Mouse (Mus musculus) kidney, adult 18-20 months (tissue): Measurements from ENCODE around the gene Pdzd2.

ENCODE experiments used
- DNase-seq: peaks from one replicate; pipeline ENCODE4 v3.0.0; 2021

Pdzd2 gene

GRCm38 (mm10) chr15:12739277-12740247, at the start of gene Pdzd2:
Pdzd2 (minus strand) TSS chr15:12739924.
- DNase-seq: peak; percentile 91

DNA sequence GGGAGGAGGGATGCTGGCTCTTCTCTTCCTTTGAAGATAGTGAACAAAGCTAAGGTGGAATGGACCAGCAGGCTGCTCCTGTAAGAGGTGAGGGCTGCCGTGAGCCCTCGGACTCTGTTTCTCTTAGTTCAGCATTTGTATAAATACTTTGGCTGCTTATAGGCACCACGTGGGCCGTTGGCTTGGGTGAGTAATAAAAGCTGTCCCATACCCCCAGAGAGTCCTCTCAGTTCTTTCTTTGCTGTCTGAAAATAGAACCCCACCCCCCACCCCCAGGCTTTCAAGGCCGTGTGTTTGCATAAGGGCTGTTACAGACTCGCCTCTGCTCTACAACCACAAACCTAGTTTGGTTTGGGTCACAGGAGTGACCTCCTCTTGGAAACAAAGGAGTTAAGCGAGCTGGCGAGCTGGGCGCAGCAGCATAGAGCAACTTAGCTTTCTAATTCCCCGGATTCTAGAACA, 49.7 kb upstream of the Pdzd2 start:
- no peak for DNase-seq

DNA sequence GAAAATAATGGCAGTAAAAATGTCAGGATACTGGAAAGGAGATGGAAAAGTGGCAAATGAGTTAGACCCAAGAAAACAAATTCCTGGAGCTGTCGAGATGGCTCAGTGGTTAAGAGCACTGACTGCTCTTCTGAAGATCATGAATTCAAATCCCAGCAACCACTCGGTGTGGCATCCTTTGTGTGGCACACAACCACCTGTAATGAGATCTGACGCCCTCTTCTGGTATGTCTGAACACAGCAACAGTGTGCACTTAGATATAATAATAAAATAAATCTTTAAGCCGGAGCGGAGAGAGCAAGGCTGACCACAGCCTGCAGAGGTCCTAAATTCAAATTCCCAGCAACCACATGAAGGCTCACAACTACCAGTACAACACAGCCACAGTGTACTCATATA, 48.8 kb upstream of the Pdzd2 start:
- DNase-seq: no peak

- DNase-seq: no peak
Observed at GRCm38 (mm10) chr15:12781729-12782326, 42.1 kb upstream of the Pdzd2 start.

GRCm38 (mm10) chr15:12781296-12781695, 41.6 kb upstream of the Pdzd2 start:
- no peak for DNase-seq

GRCm38 (mm10) chr15:12774149-12774753, 34.5 kb upstream of the Pdzd2 start:
- no peak for DNase-seq

DNA sequence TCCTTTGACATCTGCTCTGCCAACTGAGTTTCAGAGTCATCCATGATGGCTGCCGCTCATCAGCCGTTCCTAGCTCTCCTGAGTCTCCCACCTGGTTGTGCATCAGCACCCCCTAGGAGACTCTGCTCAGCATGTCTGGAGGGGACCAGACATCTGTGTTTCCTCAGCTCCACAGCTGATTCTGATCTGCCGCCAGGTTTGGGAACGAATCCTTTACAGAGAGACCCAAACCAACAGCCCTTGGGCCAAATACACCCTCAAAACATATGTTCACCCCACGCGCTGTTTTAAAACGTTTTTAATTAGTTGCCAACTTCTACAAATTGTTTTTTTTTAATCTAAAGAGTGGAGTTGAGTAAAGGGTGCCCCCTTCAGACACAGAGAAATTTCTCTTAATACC, 31.2 kb upstream of the Pdzd2 start:
- DNase-seq: no peak

- no peak for DNase-seq
Observed at GRCm38 (mm10) chr15:12766848-12767247, 27.1 kb upstream of the Pdzd2 start.

DNA sequence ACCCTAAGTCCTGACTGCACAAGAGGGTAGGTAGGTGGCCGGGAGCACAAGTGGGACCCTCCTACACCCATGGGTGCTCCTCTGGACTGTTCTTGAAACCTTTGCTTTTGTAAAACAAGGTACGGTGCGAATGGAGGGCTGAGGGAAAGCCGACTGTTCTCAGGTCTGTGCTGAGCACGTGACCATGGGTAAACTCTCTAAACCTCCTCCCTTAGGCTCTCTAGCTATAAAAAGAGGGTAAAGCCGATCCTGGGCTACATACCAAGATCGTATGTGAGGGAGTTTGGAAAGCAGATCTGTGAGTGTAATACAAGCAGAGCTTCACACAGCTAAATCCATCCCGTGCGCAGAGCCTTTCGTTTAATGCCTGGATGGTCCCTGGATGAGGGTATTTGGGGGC, 23.4 kb upstream of the Pdzd2 start:
- no peak for DNase-seq

GRCm38 (mm10) chr15:12762258-12762913, 22.7 kb upstream of the Pdzd2 start:
- DNase-seq: no peak

DNA sequence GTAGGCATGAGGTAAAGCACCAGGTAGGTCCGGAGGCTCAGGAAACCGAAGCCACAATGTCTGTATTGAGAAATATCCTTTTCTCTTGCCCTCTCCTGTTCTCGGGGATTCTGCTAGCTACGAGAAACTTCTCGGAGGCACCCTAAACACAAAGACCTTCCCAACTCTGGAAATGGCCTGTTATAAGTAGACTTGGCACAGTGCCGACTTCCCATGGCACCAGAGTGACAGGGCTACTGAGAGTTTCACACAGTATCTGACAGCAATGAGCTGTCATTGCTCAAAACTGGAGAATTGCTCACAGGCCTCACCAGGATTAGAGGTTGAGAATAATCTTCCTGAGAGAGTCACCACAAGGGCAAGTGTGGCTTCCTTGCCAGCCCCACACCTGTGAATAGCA, 21.0 kb upstream of the Pdzd2 start:
- DNase-seq: no peak

- no peak for DNase-seq
Observed at GRCm38 (mm10) chr15:12758461-12758860, 18.7 kb upstream of the Pdzd2 start.

DNA sequence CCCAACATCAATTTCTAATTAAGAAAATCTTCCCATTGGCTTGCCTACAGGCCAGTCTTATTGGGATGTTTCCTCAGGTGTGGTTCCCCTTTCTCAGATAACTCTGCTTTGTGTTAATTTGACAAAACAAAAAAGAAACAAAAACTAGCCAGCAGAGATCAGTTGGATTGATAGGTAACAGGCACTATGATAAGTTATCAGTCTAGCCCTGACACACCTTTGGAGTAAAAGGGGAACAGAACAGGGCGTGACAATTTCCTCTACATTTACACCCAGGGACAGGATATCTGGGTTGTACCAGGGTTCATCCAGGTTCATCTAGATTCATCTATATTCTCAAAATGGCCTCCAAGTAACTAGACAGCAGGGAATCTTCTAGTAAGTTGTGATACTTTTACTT, 18.0 kb upstream of the Pdzd2 start:
- DNase-seq: no peak

DNA sequence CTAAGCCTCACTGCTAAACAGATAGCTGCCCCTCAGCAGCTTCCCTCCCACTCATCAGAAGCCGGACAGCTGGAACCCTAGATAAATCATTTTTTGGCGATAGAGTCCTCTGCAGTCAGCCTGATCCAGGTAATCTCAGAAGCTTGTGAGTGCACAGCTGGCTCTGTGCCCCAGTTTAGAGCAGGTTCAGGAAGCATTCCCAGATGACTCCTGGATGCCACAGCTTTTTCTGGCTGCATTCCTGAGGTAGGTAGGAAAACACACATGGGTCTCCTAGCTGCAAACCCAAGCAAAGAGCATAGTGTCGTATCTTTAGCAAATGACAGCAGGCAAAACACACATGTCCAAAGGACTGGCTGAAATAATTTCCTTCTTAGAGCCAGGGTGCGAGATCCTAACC, 13.5 kb upstream of the Pdzd2 start:
- no peak for DNase-seq

- DNase-seq: no peak
Observed at GRCm38 (mm10) chr15:12750963-12751362, 11.2 kb upstream of the Pdzd2 start.

- DNase-seq: no peak
Observed at GRCm38 (mm10) chr15:12749549-12750301, 10.0 kb upstream of the Pdzd2 start.

GRCm38 (mm10) chr15:12742117-12742906, 2.6 kb upstream of the Pdzd2 start:
- DNase-seq: no peak

DNA sequence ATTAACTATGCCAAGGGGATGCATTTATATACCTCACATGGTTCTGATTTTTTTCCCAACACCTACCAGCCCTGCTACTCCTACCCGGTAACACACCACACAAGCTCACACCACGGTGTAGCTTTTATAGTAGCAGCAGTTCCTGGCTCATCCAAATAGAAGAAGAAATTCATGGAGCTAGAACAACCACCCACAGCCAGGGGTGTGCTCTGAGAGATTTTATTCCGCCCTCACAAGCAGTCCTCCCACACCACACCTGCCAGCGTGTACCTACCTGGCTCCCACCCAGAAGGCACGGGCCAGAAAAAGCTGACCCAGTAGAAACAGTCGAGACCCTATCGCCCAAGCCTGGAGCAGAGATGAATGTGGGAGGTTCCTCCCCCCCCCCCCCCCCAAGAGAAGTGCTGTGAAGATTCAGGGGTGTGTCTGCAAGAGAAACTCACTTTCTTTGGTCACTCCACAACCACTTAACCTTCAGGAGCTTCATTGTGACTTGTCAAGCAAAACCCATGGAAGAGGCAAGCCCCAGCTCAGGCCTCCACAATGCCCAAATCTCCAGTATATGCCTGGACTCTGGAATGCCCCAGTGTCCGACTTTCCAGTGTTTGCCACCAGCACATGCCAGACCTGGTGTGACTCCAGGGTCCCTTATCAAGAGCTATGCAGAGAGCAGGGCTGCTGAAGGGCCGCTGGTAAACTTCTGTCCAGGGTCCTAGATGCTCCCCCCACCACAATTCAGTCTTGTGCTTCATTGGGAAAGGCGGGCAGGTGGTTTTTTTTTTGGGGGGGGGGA, 1.2 kb downstream of the Pdzd2 start:
- no peak for DNase-seq

- DNase-seq: no peak
Observed at GRCm38 (mm10) chr15:12735208-12735607, 4.5 kb downstream of the Pdzd2 start.

DNA sequence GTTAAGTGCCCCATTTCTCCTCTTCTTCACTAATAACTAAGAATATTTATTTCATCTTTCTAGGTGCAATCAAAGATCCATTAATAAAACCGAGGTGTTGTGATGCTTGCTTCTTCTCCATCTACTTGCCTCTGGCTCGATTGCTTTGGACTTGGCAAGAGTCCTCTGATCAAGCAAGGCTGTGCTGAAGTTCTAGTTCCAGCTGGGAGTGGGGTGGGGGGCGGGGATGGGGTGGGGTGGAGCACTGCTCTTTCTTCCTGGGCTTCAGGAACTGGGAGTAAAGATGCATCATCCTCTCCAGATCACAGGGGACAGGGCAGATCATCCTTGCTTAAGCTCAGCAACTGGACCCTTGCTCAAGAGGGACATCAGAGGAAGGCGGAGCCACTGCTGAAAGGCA, 5.5 kb downstream of the Pdzd2 start:
- DNase-seq: no peak

DNA sequence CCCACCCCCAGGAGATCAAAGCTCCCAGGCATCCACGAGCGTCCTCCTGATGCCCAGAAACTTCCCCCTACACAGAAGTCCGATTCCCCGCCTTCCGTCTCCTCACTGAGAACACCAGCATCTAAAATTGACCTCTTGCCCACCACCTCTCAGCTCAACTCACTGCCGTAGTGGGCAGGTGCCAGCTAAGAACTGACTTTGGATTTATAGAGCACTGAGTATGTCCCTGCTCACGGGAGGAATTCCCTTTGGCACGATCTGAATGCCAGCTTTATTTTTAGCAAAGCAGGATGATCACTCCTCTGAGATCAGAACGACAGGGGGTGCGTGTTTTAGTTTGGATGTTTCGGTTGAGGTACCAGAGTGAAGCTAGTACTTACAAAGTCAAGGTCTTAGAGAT, 7.1 kb downstream of the Pdzd2 start:
- no peak for DNase-seq
